Comparison of ENCODE assay signal across 24 mouse cellular contexts in genomic region chr8:103625166-103625890, GRCm38 (mm10).
A peak's percentile ranks its signal among the peaks of the same experiment; 100 is the strongest.
DNase-seq lines count a peak whose midpoint lies in the region; ATAC-seq and TF ChIP-seq lines count a peak whose summit lies in the region.
"Had no signal": no experiment of that assay in that cellular context is flagged by ENCODE, and none has a peak within 500 bp of the region (broad histone marks: within the 10 kb centered on the region; RNA-seq: fewer than 3 reads in every experiment).

No protein-coding gene starts in this region.

- no peak for TF ChIP-seq EP300 in stomach, postnatal 0 days (optimal IDR thresholded peaks at IDR 0.05)

- no peak overlapping the region for H3K4me3 ChIP-seq in cerebellum, adult 2 months (replicated peaks; ENCODE audit: insufficient read depth, low read depth, low read length)
- H3K4me3 ChIP-seq in kidney, adult 2 months (ENCODE audit: insufficient read depth, low read depth, low read length), result no peak overlapping the region
- H3K4me3 ChIP-seq in stomach, embryonic 16.5 days (replicated peaks; ENCODE audit: low read length), result no peak overlapping the region
- H3K4me3 ChIP-seq in stomach, postnatal 0 days (ENCODE audit: low read depth, low read length), result no peak overlapping the region
- H3K4me3 ChIP-seq: heart, embryonic 15.5 days; limb, embryonic 13.5 days; liver, embryonic 12.5 days; midbrain, embryonic 15.5 days; neural tube, embryonic 12.5 days had no signal

- no peaks in the 10 kb centered on the region for H3K36me3 ChIP-seq in kidney, adult 2 months (ENCODE audit: control insufficient read depth, insufficient read depth, low read length)
- H3K36me3 ChIP-seq in stomach, embryonic 16.5 days (ENCODE audit: control insufficient read depth, insufficient read depth, low read length), result no peaks in the 10 kb centered on the region
- no peaks in the 10 kb centered on the region for H3K36me3 ChIP-seq in stomach, postnatal 0 days (ENCODE audit: control insufficient read depth, insufficient read depth, low read length)
- H3K36me3 ChIP-seq: G1E; heart, embryonic 15.5 days; limb, embryonic 13.5 days; liver, embryonic 12.5 days; midbrain, embryonic 15.5 days; neural tube, embryonic 12.5 days had no signal

- TF ChIP-seq CTCF in cerebellum, adult 2 months (IDR thresholded peaks at IDR 0.05; ENCODE audit: borderline replicate concordance, insufficient read depth, low read depth, low read length), result no peak
- no peak for TF ChIP-seq CTCF in kidney, adult 2 months (conservative IDR thresholded peaks at IDR 0.05; ENCODE audit: insufficient read depth, insufficient read length, low read depth, low read length)
- TF ChIP-seq CTCF in stomach, postnatal 0 days (IDR thresholded peaks at IDR 0.05; ENCODE audit: low read depth), result no peak

- H3K4me2 ChIP-seq in stomach, embryonic 16.5 days (ENCODE audit: low read depth, low read length), result no peak overlapping the region
- H3K4me2 ChIP-seq in stomach, postnatal 0 days (replicated peaks; ENCODE audit: low read depth), result no peak overlapping the region
- H3K4me2 ChIP-seq: heart, embryonic 15.5 days; hindbrain, embryonic 14.5 days; limb, embryonic 13.5 days; liver, embryonic 12.5 days; midbrain, embryonic 15.5 days; neural tube, embryonic 12.5 days had no signal

- no peak overlapping the region for H3K9ac ChIP-seq in stomach, embryonic 16.5 days (ENCODE audit: low read length)
- H3K9ac ChIP-seq in stomach, postnatal 0 days (ENCODE audit: low read length), result no peak overlapping the region
- H3K9ac ChIP-seq: heart, embryonic 15.5 days; hindbrain, embryonic 14.5 days; limb, embryonic 13.5 days; liver, embryonic 12.5 days; midbrain, embryonic 15.5 days; neural tube, embryonic 12.5 days had no signal

- no peak overlapping the region for H3K27ac ChIP-seq in cerebellum, adult 2 months (ENCODE audit: insufficient read depth, low read length)
- no peak overlapping the region for H3K27ac ChIP-seq in kidney, adult 2 months (ENCODE audit: insufficient read depth, low read depth, low read length)
- peak overlapping the region; percentile 43; the same call in 1 of the 2 replicates for H3K27ac ChIP-seq in stomach, embryonic 16.5 days (ENCODE audit: low read length)
- H3K27ac ChIP-seq in stomach, postnatal 0 days (replicated peaks), result no peak overlapping the region
- H3K27ac ChIP-seq: heart, embryonic 15.5 days; limb, embryonic 13.5 days; liver, embryonic 12.5 days; macrophage; midbrain, embryonic 15.5 days; neural tube, embryonic 12.5 days had no signal

- no peak for ATAC-seq in stomach, embryonic 16.5 days (ENCODE audit: insufficient read depth, low FRiP score)
- no peak for ATAC-seq in stomach, postnatal 0 days (ENCODE audit: low FRiP score, low TSS enrichment)
- ATAC-seq: activated CD4-positive, CD25-positive, alpha-beta regulatory T cell, adult 4 months; inflammation-experienced regulatory T-cells, adult 6 months; liver, embryonic 12.5 days; midbrain, embryonic 15.5 days had no signal

- peak; percentile 8 to 14 for DNase-seq in cerebellum, adult 2 months
- DNase-seq in cerebellum, adult 11-12 months, result no peak
- DNase-seq in kidney, postnatal 10 days, result peak; percentile 22
- DNase-seq in kidney, adult 2 months, result no peak
- DNase-seq in stomach, postnatal 0 days (ENCODE audit: low spot score), result no peak
- DNase-seq in lung, postnatal 36 days, result peak; percentile 9
- DNase-seq in frontal cortex, postnatal 14 days (ENCODE audit: low spot score in 2 of 2), result no peak
- DNase-seq: B cell, adult 2 months; cerebellum, adult 8-10 months; heart, postnatal 36 days; kidney, adult 18-20 months; right cerebral cortex, postnatal 14 days had no signal

- H3K4me1 ChIP-seq in cerebellum, adult 2 months (ENCODE audit: control insufficient read depth, insufficient read depth, low read length), result peaks cover 4% of the 10 kb centered on the region; the same call in 1 of the 2 replicates
- no peaks in the 10 kb centered on the region for H3K4me1 ChIP-seq in kidney, adult 2 months (ENCODE audit: control insufficient read depth, insufficient read depth, low read length)
- H3K4me1 ChIP-seq in stomach, embryonic 16.5 days (ENCODE audit: control insufficient read depth, insufficient read depth, low read length), result 0 out of 2 replicates have a peak, but pooled peaks cover 3% of the 10 kb centered on the region
- H3K4me1 ChIP-seq in stomach, postnatal 0 days (replicated peaks; ENCODE audit: control insufficient read depth, insufficient read depth), result no peaks in the 10 kb centered on the region; the same call in 1 of the 2 replicates
- H3K4me1 ChIP-seq: heart, embryonic 15.5 days; liver, embryonic 12.5 days; neural tube, embryonic 12.5 days had no signal

- WGBS in cerebellum, adult 2 months, result 35% methylated on average over 7 of the region's 7 CpGs
- 77% methylated on average over 7 of the region's 7 CpGs for WGBS in kidney, adult 2 months
- WGBS in stomach, embryonic 16.5 days, result 48% methylated on average over 7 of the region's 7 CpGs
- WGBS in stomach, postnatal 0 days, result 45% methylated on average over 7 of the region's 7 CpGs

- no peaks in the 10 kb centered on the region for H3K9me3 ChIP-seq in stomach, embryonic 16.5 days (replicated peaks; ENCODE audit: control insufficient read depth, low read length)
- H3K9me3 ChIP-seq in stomach, postnatal 0 days (ENCODE audit: control insufficient read depth, low read length), result no peaks in the 10 kb centered on the region
- H3K9me3 ChIP-seq: heart, embryonic 15.5 days; limb, embryonic 13.5 days; liver, embryonic 12.5 days; midbrain, embryonic 15.5 days; neural tube, embryonic 12.5 days had no signal

- TF ChIP-seq POLR2A in cerebellum, adult 2 months (IDR thresholded peaks at IDR 0.05; ENCODE audit: borderline replicate concordance, insufficient read depth, low read length), result no peak
- TF ChIP-seq POLR2A in kidney, adult 2 months (IDR thresholded peaks at IDR 0.05; ENCODE audit: low read depth, low read length), result no peak

- no peaks in the 10 kb centered on the region for H3K27me3 ChIP-seq in cerebellum, adult 2 months (ENCODE audit: control insufficient read depth, insufficient read depth, low read length)
- H3K27me3 ChIP-seq in kidney, adult 2 months (replicated peaks; ENCODE audit: control insufficient read depth, insufficient read depth, low read length), result no peaks in the 10 kb centered on the region
- no peaks in the 10 kb centered on the region for H3K27me3 ChIP-seq in stomach, embryonic 16.5 days (ENCODE audit: control insufficient read depth, insufficient read depth, low read length)
- no peaks in the 10 kb centered on the region for H3K27me3 ChIP-seq in stomach, postnatal 0 days (ENCODE audit: control insufficient read depth, insufficient read depth, low read length)
- H3K27me3 ChIP-seq: CH12.LX; heart, embryonic 15.5 days; limb, embryonic 13.5 days; liver, embryonic 12.5 days; midbrain, embryonic 15.5 days had no signal

Comparison
In these comparisons a context has a peak if more than half of its experiments do, and no peak if none do; other contexts are left out.
1. DNase-seq: peak in cerebellum, adult 2 months (2 of 2), kidney, postnatal 10 days (single experiment) and lung, postnatal 36 days (single experiment); none in cerebellum, adult 11-12 months (single experiment), kidney, adult 2 months (single experiment), stomach, postnatal 0 days (single experiment) and frontal cortex, postnatal 14 days (0 of 2).